Mouse (Mus musculus) layer of hippocampus, postnatal 36 days (tissue): ENCODE data around the gene Abcc5. TPM values are rescaled to one million over a fixed set of nuclear protein-coding genes. Genes with fewer than 3 reads are reported as not detected.
"Not testable (repeated sequence)": the region's sequence is repeated elsewhere in the genome, so short reads cannot be mapped to it uniquely, and the experiment has no call there.

Source experiments
- DNase-seq, 2 experiments: peaks; one replicate each; pipeline ENCODE4 v3.0.0; 2022
- total RNA-seq, 2 experiments: library from RNA; stranded (reverse); gene quantifications; 2 replicates each; pipeline ENCODE4 v1.2.3; 2021

Gene Abcc5
- total RNA-seq = 100 to 1,000 TPM; 237 to 252 TPM

GRCm38 (mm10) chr16:20425855-20426598 is at the start of gene Abcc5:
TSS of gene Abcc5 (minus strand) at chr16:20426394.
- peak; percentile 94 to 96 for DNase-seq

GRCm38 (mm10) chr16:20475335-20475734 is 49.1 kb upstream of the Abcc5 start:
- no peak for DNase-seq

GRCm38 (mm10) chr16:20474786-20475185 is 48.6 kb upstream of the Abcc5 start:
- no peak for DNase-seq

- DNase-seq = no peak
These were observed 48.0 kb upstream of the Abcc5 start for GRCm38 (mm10) chr16:20474211-20474610.

- no peak for DNase-seq
These were observed 47.6 kb upstream of the Abcc5 start for GRCm38 (mm10) chr16:20473748-20474147.

- no peak for DNase-seq
These were observed 45.5 kb upstream of the Abcc5 start for GRCm38 (mm10) chr16:20471686-20472085.

GRCm38 (mm10) chr16:20470981-20471380 is 44.8 kb upstream of the Abcc5 start:
- no peak for DNase-seq

GRCm38 (mm10) chr16:20464725-20465124 is 38.5 kb upstream of the Abcc5 start:
- no peak for DNase-seq

GRCm38 (mm10) chr16:20458736-20459135 is 32.5 kb upstream of the Abcc5 start:
- not testable (repeated sequence) for DNase-seq

GRCm38 (mm10) chr16:20456106-20456505 is 29.9 kb upstream of the Abcc5 start:
- DNase-seq = no peak

GRCm38 (mm10) chr16:20454155-20454654 is 28.0 kb upstream of the Abcc5 start:
- DNase-seq = no peak

- no peak for DNase-seq
These were observed 25.6 kb upstream of the Abcc5 start for GRCm38 (mm10) chr16:20451774-20452173.

- DNase-seq = no peak
These were observed 19.7 kb upstream of the Abcc5 start for GRCm38 (mm10) chr16:20445871-20446270.

GRCm38 (mm10) chr16:20444831-20445388 is 18.7 kb upstream of the Abcc5 start:
- DNase-seq = no peak

GRCm38 (mm10) chr16:20442871-20443270 is 16.7 kb upstream of the Abcc5 start:
- DNase-seq = no peak

- no peak for DNase-seq
These were observed 12.7 kb upstream of the Abcc5 start for GRCm38 (mm10) chr16:20438673-20439415.

GRCm38 (mm10) chr16:20438046-20438445 is 11.9 kb upstream of the Abcc5 start:
- DNase-seq = not testable (repeated sequence)

- no peak for DNase-seq
These were observed 10.1 kb upstream of the Abcc5 start for GRCm38 (mm10) chr16:20436281-20436680.

- DNase-seq = no peak
These were observed 3.1 kb upstream of the Abcc5 start for GRCm38 (mm10) chr16:20429328-20429727.

- no peak for DNase-seq
These were observed 1.4 kb upstream of the Abcc5 start for GRCm38 (mm10) chr16:20427566-20427965.

- DNase-seq = no peak
These were observed 1.2 kb downstream of the Abcc5 start for GRCm38 (mm10) chr16:20424719-20425650.

- DNase-seq = no peak
These were observed 1.9 kb downstream of the Abcc5 start for GRCm38 (mm10) chr16:20424226-20424663.
